Mouse (Mus musculus): ENCODE measurements around the gene Ap5z1.
A peak's percentile ranks its signal among the peaks of the same experiment; 100 is the strongest.

The Ap5z1 gene

DNA sequence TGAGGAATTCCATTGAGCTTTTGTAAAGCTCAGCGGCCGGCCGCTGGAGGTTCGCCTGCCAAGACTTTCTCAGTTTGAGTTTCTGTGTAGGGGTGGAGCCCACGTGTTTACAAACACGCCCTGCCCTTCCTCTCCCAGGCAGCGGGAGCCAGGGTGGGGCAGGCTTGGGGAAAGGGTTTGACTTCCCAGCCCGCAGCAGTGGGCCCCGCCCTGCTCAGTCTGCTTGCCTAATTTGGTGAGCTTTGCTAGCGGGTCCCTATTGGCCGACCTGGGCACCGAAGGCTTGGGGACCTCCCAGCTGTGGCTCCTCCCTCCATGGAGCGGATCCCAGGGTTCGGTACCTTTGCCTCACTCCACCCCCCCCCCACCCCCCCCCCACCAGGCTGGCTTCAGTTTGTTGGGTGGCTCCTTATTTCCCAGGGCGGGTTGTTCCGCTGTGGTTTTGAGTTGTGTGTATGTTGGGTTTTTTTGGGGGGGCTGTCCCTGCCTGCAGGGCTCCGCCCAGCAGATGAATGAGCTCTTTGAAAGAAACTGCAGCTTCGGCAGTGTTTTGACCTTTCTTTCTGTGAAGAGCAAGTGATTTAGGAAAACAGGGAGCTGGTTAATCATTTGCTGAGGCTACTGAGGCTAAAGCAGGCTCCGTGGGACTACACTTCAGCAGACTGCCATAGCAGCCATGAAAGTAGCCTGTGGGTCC lies 23.1 kb upstream of the Ap5z1 start:
- peak; percentile 81 for DNase-seq

DNA sequence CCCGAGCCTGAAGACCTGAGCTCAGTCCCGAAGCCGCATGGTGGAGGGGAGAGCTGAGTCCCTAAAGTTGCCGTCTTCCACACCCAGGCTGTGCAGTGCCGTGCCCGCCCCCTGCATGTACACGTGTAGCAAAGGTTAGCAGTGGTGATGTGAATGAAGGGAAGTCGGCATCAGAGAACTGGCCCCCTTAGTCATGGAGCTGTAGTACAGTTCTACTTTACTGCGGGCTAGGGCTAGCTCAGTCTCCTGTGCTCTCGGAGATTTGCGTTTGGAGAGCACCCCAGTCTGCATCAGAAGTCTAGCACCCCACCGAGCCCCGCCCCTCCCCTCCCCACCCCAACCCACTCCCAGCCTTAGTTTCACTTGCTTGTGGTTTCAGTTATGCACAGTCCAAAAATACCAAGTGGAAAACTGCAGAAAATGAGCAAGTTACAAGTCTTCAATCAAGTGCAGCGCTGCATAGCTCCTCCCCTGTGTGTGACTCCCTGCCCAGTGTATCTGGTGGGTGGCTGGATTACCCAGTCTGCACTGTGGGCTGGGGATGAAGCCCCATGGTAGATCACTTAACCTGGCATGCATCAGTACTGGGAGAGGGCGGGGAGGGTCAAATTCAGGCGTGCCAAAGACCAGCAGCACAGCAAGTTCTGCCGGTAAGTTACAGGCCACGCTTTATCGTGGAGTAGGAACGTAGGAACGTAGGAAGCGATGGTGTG lies 22.3 kb upstream of the Ap5z1 start:
- DNase-seq, result no peak

DNA sequence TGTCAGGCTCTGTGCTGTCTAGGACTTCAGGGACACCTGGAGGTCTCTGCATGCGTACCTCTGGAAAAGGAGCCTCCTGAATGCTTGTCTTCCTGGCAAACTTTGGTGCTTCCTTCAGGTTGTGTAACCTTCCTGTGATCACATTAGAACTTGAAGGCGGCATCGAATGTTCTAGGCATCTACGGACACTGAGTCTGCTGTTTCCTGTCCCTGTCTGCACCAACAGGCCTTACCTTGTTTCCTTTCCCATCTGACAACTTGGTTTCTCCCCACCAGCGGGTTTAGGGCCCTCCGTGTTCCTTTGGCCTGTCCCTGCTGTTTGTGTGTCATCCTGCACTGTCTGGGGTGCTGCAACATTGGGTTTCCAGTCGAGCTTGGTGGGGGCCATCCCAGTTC lies 21.7 kb upstream of the Ap5z1 start:
- DNase-seq, result no peak

DNA sequence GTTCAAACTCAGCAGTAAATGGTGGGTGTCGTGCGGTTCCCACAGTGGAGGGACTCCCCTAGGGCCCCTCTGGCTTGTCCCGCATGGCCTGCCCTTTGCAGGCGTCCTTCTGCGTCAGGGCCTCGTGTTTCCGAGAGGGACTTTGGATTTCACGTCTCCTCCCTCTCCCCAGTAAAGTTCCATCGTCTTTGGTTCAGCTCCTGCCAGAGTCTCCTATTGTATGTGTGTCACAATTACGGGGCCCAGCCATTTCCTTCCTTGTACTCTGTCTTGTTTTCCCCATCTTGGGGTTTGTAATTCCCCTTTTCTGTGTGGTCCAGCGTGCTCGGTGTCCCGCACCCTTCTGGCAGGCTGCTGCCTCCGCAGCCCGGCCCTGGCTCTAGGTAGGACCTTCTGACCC lies 20.2 kb upstream of the Ap5z1 start:
- DNase-seq, result no peak

DNA sequence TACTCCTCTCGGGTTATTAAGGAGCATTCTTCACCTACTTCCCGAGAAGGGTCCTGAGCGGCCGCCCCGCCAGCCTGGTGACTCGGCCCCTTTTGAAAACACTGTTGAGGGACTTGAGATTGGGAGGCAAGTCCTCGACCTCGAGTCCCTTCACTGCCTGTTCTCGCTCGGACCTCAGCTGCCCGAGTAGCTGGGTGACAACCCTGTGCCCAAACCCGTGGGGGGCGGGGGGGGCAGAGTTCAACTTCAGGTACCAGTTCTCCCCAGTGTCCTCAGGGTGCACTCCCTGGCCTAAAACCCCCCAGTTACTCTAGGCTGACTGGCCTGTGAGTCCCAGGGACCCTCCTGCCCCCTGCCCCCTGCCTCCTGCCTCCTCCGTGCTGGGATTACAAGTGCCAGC lies 19.8 kb upstream of the Ap5z1 start:
- DNase-seq, result no peak

DNA sequence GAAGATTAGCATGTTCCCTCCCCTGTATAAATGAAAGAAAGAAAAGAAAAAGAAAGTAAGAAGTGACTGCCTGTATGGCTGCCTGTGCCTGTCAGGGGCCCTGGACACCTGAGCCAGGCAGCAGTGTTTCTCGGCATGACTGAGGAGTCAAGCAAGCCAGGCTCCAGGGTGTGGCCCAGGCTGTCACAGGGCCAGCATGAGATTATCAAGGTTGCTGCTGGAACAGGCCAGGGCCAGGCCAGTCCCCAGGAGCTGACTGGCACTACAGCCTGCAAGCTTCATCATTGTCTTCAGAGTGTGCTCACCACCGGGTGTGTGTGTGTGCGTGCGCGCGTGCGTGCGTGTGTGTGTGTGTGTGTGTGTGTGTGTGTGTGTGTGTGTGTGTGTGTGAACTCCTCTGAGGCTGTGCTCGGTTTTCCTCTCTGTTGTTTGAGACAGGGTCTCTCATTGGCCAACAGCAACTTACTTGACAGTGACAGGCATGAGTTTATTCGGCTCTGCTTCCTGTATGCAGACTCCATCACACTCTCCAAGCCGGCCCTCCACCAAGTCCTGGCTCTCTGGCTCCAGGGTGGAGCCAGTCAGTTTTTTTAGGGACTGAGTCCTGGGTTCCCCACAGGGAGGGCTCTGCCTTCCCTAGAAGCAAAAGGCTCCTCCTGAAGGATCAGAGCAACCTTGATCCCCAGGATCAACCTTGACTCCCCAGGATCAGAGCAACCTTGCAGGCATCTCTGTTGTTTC lies 18.8 kb upstream of the Ap5z1 start:
- no peak for DNase-seq

DNA sequence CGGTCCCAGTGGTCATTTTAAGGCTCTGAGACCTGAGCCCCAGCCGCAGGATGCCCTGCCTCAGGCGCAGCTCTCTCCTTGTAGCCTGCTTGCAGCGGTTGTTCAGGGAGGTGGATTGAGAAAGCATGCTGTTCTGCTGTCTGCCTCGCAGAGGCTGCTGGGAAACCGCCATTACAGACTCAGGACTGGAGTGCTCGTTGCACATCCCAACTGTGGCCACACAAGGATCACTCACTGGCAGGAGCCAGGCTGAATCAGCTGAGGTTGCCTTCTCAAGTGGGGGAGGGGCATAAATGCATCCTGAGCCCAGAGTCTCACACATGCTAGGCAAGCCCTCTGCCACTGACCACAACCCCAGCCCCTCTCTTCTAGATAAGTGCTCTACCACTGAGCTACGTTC lies 18.0 kb upstream of the Ap5z1 start:
- DNase-seq, result no peak

DNA sequence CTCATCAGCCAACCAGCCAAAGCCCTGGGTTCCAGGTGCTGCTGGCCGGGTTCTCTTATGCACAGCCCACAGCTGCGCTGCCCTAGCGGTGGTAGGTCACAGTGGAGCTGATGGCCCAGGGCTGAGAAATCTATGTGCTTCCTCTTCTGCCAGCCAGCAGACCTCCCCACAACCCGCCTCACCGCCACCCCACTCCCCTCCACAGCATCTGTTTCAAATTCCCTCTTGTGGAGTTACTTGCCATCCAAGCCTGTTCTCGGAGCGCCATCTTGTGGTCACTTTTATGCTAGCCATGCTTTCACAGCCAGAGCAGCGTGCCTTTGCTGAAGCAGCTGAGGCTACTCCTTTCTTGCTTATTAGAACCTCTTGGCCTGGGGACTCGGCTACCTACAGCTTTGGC lies 15.7 kb upstream of the Ap5z1 start:
- peak; percentile 89 for DNase-seq

DNA sequence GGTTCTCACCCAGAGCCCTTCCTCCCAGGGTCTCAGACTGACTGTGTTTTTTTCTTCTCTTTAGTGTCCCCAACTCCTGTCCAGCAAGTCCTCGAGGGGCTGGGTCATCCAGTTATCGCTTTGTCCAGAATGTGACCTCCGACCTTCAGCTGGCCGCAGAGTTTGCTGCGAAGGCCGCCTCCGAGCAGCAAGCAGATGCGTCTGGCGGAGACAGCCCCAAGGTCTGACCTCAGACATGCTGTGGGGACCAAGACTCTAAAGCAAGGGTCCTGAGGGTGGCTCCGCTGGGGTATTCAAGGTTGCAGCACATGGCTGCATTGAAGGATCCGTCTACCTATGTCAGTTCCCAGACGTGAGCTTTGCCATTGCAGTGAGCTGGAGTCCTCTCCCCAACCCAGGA lies 15.1 kb upstream of the Ap5z1 start:
- no peak for DNase-seq

DNA sequence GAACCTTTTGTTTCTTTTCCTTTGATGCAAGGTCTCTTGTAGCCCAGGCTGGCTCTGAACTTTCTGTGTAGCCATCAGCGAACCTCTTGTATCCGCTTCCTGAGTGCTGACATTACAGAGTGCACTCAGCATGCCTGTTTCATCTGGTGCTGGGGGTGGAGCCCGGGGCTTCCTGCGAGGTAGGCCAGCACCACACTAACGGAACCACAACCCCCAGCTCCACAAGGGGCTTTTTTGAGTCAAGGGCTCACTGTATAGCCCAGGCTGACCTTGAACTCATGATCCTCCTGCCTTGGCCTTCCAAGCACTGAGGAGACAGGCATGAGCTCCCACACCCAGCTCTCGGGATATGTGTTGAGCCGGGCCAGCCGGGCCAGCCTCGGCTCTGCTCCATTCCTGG lies 12.9 kb upstream of the Ap5z1 start:
- no peak for DNase-seq

DNA sequence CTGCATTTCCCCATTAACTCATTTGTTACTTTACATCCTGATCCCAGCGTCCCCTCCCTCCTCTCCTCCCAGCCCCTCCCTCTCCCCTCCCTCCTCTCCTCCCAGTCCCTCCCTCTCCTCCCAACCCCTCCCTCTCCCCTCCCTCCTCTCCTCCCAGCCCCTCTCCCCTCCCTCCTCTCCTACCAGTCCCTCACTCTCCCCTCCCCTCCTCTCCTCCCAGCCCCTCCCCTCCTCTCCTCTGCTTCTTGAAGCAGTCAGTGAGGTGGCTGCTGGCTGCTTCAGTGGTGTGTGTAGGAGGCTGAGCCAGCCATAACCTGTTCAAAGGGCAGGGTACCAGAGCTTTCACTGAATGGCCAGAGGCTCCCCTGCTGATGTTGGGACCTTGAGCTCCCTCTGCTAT lies 12.0 kb upstream of the Ap5z1 start:
- DNase-seq, result no peak

DNA sequence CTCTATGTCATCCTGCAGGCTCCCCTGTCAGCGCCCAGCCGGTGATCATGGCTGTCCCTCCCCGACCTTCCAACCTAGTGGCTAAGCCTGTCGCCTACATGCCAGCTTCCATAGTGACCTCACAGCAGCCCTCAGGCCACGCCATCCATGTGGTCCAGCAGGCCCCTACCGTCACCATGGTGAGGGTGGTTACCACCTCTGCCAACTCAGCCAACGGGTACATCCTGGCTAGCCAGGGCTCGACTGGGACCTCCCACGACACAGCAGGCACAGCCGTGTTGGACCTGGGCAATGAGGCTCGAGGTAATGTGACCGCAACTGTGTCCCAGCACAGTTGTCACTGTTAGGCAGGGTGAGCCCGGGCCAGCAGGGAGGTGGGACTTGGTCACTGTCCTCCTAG lies 10.0 kb upstream of the Ap5z1 start:
- DNase-seq, result no peak

DNA sequence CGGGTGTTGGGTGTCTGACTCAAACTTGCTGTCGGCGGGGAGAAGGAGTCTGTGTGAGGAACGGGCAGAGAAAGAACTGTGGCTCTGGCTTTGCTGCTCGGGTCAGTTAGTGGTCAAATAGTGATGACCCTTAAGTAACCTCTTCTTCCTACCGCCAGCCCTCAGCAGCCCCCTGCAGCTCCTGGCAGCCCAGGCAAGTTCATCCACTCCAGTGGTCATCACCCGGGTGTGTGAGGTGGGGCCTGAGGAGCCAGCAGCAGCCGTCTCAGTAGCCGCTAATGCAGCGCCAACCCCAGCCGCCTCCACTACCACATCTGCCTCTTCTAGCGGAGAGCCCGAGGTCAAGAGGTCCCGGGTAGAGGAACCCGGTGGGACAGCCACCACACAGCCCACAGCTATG lies 7.4 kb upstream of the Ap5z1 start:
- no peak for DNase-seq

DNA sequence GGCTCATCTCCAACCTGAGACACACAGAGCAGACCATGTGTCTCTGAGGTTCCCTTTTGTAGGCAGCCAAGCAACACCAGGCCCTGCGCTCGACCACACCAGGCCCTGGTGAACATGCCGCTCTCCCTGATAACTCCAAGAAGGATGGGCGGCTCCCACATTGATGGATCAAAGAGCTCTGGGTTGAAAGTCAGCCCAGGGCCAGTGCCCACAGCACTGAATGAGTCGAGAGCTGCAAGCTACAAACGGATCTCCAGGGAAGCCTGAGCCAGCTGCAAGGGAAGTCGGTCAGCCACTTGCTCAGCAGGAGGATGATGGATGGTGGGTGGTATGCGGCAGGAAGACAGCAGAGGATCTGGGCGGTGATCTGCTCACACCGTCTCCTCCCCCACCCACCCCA lies 6.4 kb upstream of the Ap5z1 start:
- no peak for DNase-seq

DNA sequence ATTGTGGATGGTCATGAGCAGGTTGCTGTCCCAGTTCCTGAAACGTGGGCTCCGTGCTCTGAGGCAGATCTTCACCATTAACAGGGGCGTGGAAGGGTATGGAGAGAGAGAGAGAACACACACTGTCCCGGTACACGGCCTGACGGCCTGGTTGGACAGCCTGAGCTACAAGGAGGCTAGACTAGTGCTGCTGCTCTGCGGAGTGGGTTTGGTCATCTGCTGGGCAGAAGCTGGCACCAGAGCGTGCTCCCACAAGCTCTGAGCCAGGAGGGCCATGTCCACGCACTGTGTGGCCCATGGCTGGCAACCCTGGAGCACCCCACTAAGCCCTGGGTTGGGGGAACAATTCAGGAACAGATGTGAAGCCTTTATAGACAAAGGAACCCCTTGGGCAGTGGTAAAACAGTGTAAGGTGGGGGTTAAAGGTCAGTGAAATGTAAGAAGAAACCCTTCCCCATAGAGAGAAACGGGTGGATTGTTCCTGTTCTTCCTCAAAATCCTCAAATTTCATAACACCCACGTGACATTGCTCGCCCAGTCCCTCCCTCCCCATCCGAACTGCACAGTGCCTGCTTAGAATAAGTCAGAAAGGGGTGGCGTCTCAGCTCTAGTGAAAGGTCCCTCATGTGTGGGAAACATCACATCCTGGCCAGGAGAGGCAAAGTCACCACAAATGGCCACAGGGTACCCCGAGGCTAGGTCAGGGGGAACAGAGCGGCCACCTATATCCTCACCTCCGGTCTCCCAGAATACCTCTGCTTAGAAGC lies 4.8 kb upstream of the Ap5z1 start:
- DNase-seq, result no peak

DNA sequence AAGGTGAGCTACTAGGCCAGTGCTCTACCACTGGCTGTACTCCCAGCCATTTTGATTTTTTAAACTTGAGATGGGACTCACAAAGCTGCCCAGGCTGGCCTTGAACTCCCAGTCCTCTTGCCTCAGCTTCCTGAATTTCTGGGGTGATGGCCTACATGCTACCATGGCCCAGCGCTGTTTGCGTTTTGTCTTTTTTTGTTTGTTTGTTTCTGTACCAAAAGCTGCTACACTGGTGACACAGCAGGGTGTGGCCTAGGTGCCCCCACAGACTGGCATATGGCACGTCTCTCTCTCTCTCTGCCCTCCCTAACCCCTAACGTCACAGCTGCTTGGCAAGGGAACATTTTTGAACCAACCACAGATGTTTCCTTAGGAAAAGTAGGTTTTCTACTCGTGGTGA lies 3.9 kb upstream of the Ap5z1 start:
- DNase-seq, result no peak

DNA sequence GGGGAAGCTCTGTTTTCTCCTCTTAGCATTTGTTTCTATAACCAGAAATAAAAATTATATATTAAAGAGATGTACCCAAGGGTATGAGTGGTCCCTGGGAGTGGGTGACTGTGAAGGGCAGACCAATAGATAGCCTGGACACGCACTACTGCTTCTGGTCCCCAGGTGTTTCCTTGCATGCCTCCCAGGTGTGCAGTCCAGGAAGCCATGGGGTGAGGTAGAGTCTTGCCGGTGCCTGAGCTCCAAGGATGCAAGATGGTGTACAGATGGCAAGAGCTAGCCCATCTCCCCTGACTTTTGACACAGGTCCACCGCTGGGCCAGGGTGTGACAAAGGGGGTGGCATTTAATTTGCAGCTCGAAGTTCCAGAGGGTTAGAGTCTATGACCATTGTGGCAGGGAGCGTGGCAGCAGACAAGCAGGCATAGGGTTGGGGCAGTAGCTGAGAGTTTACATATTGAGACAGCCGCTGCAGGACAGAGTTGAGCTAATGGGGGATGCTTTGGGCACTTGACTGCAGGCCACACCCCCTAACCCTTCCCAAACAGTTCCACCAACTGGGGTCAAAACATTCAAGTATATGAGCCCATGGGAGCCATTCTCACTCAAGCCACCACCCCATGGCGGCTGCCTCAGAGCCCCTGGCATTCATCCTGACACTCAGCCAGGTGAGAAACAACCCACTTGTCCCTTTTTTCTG lies 1.7 kb upstream of the Ap5z1 start:
- peak; percentile 18 for DNase-seq

DNA sequence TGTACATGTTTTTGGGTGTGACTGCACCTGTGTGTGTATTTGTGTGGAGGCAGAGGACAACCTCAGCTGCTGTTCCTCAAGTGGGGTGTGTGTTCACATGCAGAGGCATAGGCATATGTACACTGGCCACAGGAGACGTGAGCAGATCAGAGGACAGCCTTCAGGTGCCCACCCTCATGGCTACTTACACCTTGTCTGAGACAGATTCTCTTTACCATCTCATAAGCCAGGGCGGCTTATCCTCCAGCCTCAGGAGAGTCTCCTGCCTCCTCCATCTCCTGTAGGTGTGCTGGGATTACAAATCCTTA lies 1.1 kb upstream of the Ap5z1 start:
- DNase-seq, result no peak

DNA sequence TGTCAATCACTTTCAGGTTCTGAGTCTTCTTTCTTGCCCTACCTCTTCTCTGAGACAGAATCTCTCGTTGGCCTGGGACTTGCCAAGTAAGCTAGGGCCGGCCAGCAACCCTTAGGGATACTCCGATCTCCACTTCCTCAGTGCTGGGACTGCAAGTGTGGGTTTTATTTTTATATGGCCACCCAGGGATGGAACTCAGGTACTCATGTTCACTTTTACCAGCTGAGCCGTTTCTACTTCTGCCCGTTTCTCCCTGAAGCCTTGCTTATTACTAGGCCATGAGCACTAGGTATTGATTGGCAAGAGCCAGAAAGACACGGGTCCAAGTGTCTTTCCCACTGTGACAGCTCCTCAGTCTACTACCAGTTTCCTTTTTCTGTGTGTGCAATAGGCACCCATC lies 733 bp upstream of the Ap5z1 start:
- no peak for DNase-seq

DNA sequence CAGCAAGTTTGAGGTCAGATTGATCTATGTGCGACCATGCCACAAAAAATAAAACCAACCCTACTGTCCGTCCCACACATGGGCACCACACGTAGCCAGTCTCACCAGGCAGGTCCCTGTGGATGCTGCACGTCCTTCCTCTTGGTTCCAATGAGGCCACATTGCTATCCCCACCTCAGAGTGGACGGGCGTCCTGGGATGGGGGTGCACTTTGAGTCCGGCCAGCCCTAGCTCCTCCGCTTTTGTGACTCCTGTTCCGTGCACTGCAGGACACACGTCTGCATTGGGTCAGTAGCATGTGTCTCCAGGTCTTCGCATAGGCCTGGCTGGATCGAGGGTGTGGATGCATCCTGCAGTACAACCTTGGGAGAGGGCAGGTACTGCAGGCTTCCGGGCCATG lies 4.6 kb downstream of the Ap5z1 start:
- DNase-seq, result no peak

DNA sequence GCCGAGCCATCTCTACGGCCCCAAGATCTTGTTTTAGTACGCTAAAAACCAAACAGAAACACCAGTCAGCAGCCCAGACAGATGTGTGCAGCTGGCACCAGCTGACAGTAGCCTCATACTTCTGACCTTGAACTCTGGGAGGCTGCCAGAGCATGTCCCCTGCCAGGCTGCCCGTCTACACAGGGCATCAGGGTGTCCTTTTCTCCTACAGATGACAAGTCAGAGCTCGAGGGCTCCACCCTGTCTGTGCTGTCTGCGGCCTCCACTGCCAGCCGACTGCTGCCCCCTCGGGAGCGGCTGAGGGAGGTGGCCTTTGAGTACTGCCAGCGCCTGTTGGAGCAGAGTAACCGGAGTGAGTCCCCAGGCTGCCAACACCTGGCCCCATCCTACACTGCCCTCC lies 6.1 kb downstream of the Ap5z1 start:
- no peak for DNase-seq

DNA sequence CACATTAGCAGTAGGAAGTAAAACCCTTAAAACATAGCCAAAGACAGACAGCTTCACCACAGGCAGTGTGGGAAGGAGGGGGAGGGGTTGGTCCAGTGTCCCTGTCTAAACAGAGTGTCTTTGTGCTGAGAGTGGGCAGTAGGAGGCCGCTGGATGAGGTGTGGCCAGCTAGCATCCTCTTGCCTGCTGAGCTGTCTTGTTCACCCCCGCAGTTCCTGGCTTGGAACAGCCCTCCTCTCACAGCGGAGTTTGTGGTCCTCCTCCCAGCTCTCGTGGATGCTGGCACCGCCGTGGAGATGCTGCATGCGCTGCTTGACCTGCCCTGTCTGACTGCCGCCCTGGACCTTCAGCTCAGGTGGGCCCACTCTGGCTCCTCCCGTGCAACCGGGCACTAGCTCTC lies 10.0 kb downstream of the Ap5z1 start:
- peak; percentile 61 for DNase-seq

DNA sequence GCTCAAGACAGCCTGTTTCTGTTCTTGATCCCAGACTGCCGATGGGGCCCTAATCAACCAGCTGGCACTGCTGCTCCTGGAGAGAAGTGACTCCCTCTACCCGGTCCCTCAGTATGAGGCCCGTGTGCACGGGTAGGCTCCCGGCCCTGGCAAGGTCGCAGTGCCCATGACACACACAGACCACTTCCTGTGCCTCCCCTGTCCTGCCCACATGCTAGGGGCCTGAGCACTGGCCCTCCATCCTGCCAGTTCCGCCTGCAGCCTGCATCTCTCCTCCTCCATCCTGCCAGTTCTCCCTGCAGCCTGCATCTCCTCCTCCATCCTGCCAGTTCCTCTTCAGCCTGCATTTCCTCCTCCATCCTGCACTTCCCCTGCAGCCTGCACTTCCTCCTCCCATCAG lies 11.9 kb downstream of the Ap5z1 start:
- no peak for DNase-seq
